Mouse (Mus musculus) brain, embryonic 14.5 days (tissue): ENCODE results near the gene Kcnab2.

Experiments
- CTCF ChIP-seq: fragments of 200-500 bp; IDR thresholded peaks from 2 replicates; pipeline ENCODE4 v1.5.1; 2012; ENCODE audit warnings: inconsistent platforms, mild to moderate bottlenecking, moderate library complexity, borderline replicate concordance; ENCODE audit not compliant: insufficient read depth, insufficient read length; ENCODE audit errors: extremely low read depth
- POLR2A ChIP-seq: fragments of 200-500 bp; IDR thresholded peaks from 2 replicates; pipeline ENCODE4 v1.6.1; 2012; ENCODE audit warnings: mild to moderate bottlenecking, inconsistent platforms, borderline replicate concordance; ENCODE audit not compliant: poor library complexity, insufficient read depth, insufficient read length, severe bottlenecking; ENCODE audit errors: extremely low read depth

- peak; percentile 64; the same call in 1 of the 2 replicates for TF ChIP-seq CTCF
- TF ChIP-seq POLR2A, result no peak
Observed at GRCm38 (mm10) chr4:152424922-152425321, 52.7 kb downstream of the Kcnab2 start.
